Mouse (Mus musculus) right cerebral cortex, postnatal 25 days (tissue): ENCODE measurements around the gene Nrip2.

Experiments
- DNase-seq: peaks from one replicate; pipeline ENCODE4 v3.0.0; 2022

Nrip2 gene

GRCm38 (mm10) chr6:128437731-128438316 is 38.7 kb downstream of the Nrip2 start:
- DNase-seq: peak; percentile 66

GRCm38 (mm10) chr6:128438317-128438870 is 39.3 kb downstream of the Nrip2 start, which contains the start of gene Fkbp4:
Fkbp4 (minus strand) TSS chr6:128438677.
- DNase-seq: peak; percentile 96

- no peak for DNase-seq
Observed at GRCm38 (mm10) chr6:128438871-128439341, 39.8 kb downstream of the Nrip2 start.

GRCm38 (mm10) chr6:128440238-128440637 is 41.1 kb downstream of the Nrip2 start:
- DNase-seq: no peak

GRCm38 (mm10) chr6:128445761-128446535 is 46.9 kb downstream of the Nrip2 start:
- peak; percentile 38 for DNase-seq

- DNase-seq: no peak
Observed at GRCm38 (mm10) chr6:128447063-128447462, 48.0 kb downstream of the Nrip2 start.

- DNase-seq: peak; percentile 32
Observed at GRCm38 (mm10) chr6:128455835-128456605, 56.9 kb downstream of the Nrip2 start.

- DNase-seq: no peak
Observed at GRCm38 (mm10) chr6:128457186-128457585, 58.1 kb downstream of the Nrip2 start.

GRCm38 (mm10) chr6:128460321-128460720 is 61.2 kb downstream of the Nrip2 start:
- DNase-seq: no peak

- no peak for DNase-seq
Observed at GRCm38 (mm10) chr6:128460729-128461503, 61.8 kb downstream of the Nrip2 start.

- no peak for DNase-seq
Observed at GRCm38 (mm10) chr6:128461606-128462005, 62.5 kb downstream of the Nrip2 start.

- DNase-seq: no peak
Observed at GRCm38 (mm10) chr6:128464996-128465395, 65.9 kb downstream of the Nrip2 start.
